Mouse (Mus musculus) MEL (cell line): Measurements from ENCODE around the gene Frmd4a. TPM values are rescaled to one million over a fixed set of nuclear protein-coding genes. Genes with fewer than 3 reads are reported as not detected.

Source experiments
- DNase-seq: peaks from one replicate; pipeline ENCODE4 v3.0.0; 2011; ENCODE audit warnings: low read depth, low spot score
- H3K27ac ChIP-seq: 2 replicates; pipeline ENCODE4 v1.5.1; 2012; ENCODE audit warnings: low read depth, mild to moderate bottlenecking, control low read depth, low read length, moderate library complexity; ENCODE audit not compliant: control insufficient read depth
- H3K27me3 ChIP-seq, 2 experiments: fragments of 150-350 bp in 1 of 2; sonication (generic) in 1 of 2; 2 replicates each; pipeline ENCODE4 v1.6.1; 2012; ENCODE audit warnings: low read length in 2 of 2, mild to moderate bottlenecking in 2 of 2, improper control_type of control experiment in 1 of 2, moderate library complexity in 1 of 2; ENCODE audit not compliant: insufficient read depth in 2 of 2, control insufficient read depth in 1 of 2
- H3K36me3 ChIP-seq, 2 experiments: 2 replicates each; pipeline ENCODE4 v1.6.1; 2012 to 2014; ENCODE audit warnings: low read length in 2 of 2, improper control_type of control experiment in 1 of 2, inconsistent platforms in 1 of 2, mild to moderate bottlenecking in 1 of 2; ENCODE audit not compliant: insufficient read depth in 2 of 2, control insufficient read depth in 1 of 2
- H3K4me1 ChIP-seq, 2 experiments: fragments of 150-350 bp in 1 of 2; sonication (generic) in 1 of 2; 2 replicates each; pipeline ENCODE4 v1.6.1; 2012; ENCODE audit warnings: low read length in 2 of 2, improper control_type of control experiment in 1 of 2, mild to moderate bottlenecking in 1 of 2; ENCODE audit not compliant: insufficient read depth in 2 of 2, control insufficient read depth in 1 of 2
- H3K4me3 ChIP-seq, 2 experiments: fragments of 150-350 bp in 1 of 2; sonication (generic) in 1 of 2; 2 replicates each; pipeline ENCODE4 v1.5.1; 2012; ENCODE audit warnings: low read depth in 2 of 2, low read length in 2 of 2, mild to moderate bottlenecking in 2 of 2, moderate library complexity in 2 of 2, control low read depth in 1 of 2, improper control_type of control experiment in 1 of 2; ENCODE audit not compliant: control insufficient read depth in 1 of 2, insufficient read depth in 1 of 2
- H3K79me2 ChIP-seq: 2 replicates; pipeline ENCODE4 v1.6.1; 2012; ENCODE audit warnings: mild to moderate bottlenecking, low read length, moderate library complexity; ENCODE audit not compliant: control insufficient read depth, poor library complexity, insufficient read depth
- H3K9ac ChIP-seq: 2 replicates; pipeline ENCODE4 v1.6.1; 2012; ENCODE audit warnings: low read depth, mild to moderate bottlenecking, control low read depth, low read length, moderate library complexity; ENCODE audit not compliant: control insufficient read depth, poor library complexity, severe bottlenecking
- H3K9me3 ChIP-seq: fragments of 150-350 bp; sonication (generic); replicated peaks from 2 replicates; pipeline ENCODE4 v1.6.1; 2012; ENCODE audit warnings: mild to moderate bottlenecking, low read length, improper control_type of control experiment, moderate library complexity; ENCODE audit not compliant: insufficient read depth
- CTCF ChIP-seq, 3 experiments: IDR thresholded peaks in 2 of 3; conservative IDR thresholded peaks in 1 of 3; 2 replicates each; pipeline ENCODE4 v1.5.1; 2011 to 2012; ENCODE audit warnings: low read length in 3 of 3, low read depth in 2 of 3, mild to moderate bottlenecking in 2 of 3, improper control_type of control experiment in 1 of 3, inconsistent platforms in 1 of 3, mixed read lengths in 1 of 3, moderate library complexity in 1 of 3; ENCODE audit not compliant: control insufficient read depth in 1 of 3, insufficient read depth in 1 of 3, poor library complexity in 1 of 3, severe bottlenecking in 1 of 3
- E2F4 ChIP-seq: IDR thresholded peaks from 2 replicates; pipeline ENCODE4 v1.6.1; 2011; ENCODE audit warnings: low read depth, low read length, improper control_type of control experiment, borderline replicate concordance
- EP300 ChIP-seq, 2 experiments: IDR thresholded peaks; 2 replicates each; pipeline ENCODE4 v1.6.1; 2011; ENCODE audit warnings: improper control_type of control experiment in 2 of 2, low read length in 2 of 2, low read depth in 1 of 2, mild to moderate bottlenecking in 1 of 2
- GATA1 ChIP-seq: IDR thresholded peaks from 2 replicates; pipeline ENCODE4 v1.6.1; 2011; ENCODE audit warnings: low read depth, low read length, improper control_type of control experiment
- JUND ChIP-seq: IDR thresholded peaks from 2 replicates; pipeline ENCODE4 v1.6.1; 2011; ENCODE audit warnings: low read depth, mild to moderate bottlenecking, improper control_type of control experiment, low read length
- MAFK ChIP-seq: IDR thresholded peaks from 2 replicates; pipeline ENCODE4 v1.6.1; 2011; ENCODE audit warnings: low read depth, mild to moderate bottlenecking, low read length, improper control_type of control experiment, borderline replicate concordance
- MAZ ChIP-seq: IDR thresholded peaks from 2 replicates; pipeline ENCODE4 v1.6.1; 2012; ENCODE audit warnings: low read depth, mild to moderate bottlenecking, inconsistent platforms, low read length, improper control_type of control experiment
- MEF2A ChIP-seq: IDR thresholded peaks from 2 replicates; pipeline ENCODE4 v1.6.1; 2014; ENCODE audit warnings: low read depth, mild to moderate bottlenecking, inconsistent platforms, low read length, improper control_type of control experiment; ENCODE audit not compliant: poor library complexity, insufficient replicate concordance, severe bottlenecking; ENCODE audit errors: extremely low read depth
- MYB ChIP-seq: IDR thresholded peaks from 2 replicates; pipeline ENCODE4 v1.6.1; 2011; ENCODE audit warnings: mild to moderate bottlenecking, low read depth, low read length, improper control_type of control experiment
- NELFE ChIP-seq: IDR thresholded peaks from 2 replicates; pipeline ENCODE4 v1.6.1; 2011; ENCODE audit warnings: low read depth, low read length, improper control_type of control experiment
- POLR2AphosphoS2 ChIP-seq: IDR thresholded peaks from 2 replicates; pipeline ENCODE4 v1.6.1; 2011; ENCODE audit warnings: low read length, improper control_type of control experiment
- RAD21 ChIP-seq: IDR thresholded peaks from 2 replicates; pipeline ENCODE4 v1.6.1; 2011; ENCODE audit warnings: mild to moderate bottlenecking, low read depth, low read length, improper control_type of control experiment
- SMC3 ChIP-seq: IDR thresholded peaks from 2 replicates; pipeline ENCODE4 v1.6.1; 2011; ENCODE audit warnings: low read depth, low read length, improper control_type of control experiment
- TAL1 ChIP-seq: IDR thresholded peaks from 2 replicates; pipeline ENCODE4 v1.6.1; 2012; ENCODE audit warnings: mild to moderate bottlenecking, inconsistent platforms, low read length, moderate library complexity, mixed read lengths
- TCF12 ChIP-seq: IDR thresholded peaks from 2 replicates; pipeline ENCODE4 v1.6.1; 2014; ENCODE audit warnings: low read depth, mild to moderate bottlenecking, inconsistent platforms, low read length, improper control_type of control experiment, moderate library complexity
- UBTF ChIP-seq: IDR thresholded peaks from 2 replicates; pipeline ENCODE4 v1.6.1; 2012; ENCODE audit warnings: low read depth, mild to moderate bottlenecking, inconsistent platforms, low read length, improper control_type of control experiment, moderate library complexity, borderline replicate concordance; ENCODE audit not compliant: insufficient read depth
- USF1 ChIP-seq: IDR thresholded peaks from 2 replicates; pipeline ENCODE4 v1.6.1; 2014; ENCODE audit warnings: low read depth, mild to moderate bottlenecking, inconsistent platforms, low read length, improper control_type of control experiment, moderate library complexity
- ZKSCAN1 ChIP-seq: IDR thresholded peaks from 2 replicates; pipeline ENCODE4 v1.6.1; 2012; ENCODE audit warnings: low read depth, mild to moderate bottlenecking, inconsistent platforms, low read length, improper control_type of control experiment, moderate library complexity
- ZNF384 ChIP-seq: IDR thresholded peaks from 2 replicates; pipeline ENCODE4 v1.6.1; 2012; ENCODE audit warnings: low read depth, mild to moderate bottlenecking, inconsistent platforms, low read length, improper control_type of control experiment
- polyA plus RNA-seq, 2 experiments: library from polyadenylated mRNA; stranded (reverse) in 1 of 2; unstranded in 1 of 2; fragments of >175 nt in 1 of 2; fragments of >200 nt in 1 of 2; gene quantifications; 2 replicates each; pipeline versions ENCODE4 v1.2.1 to v1.2.4; 2012; ENCODE audit warnings: low replicate concordance in 2 of 2, low read depth in 1 of 2; ENCODE audit not compliant: insufficient read length in 2 of 2, insufficient read depth in 1 of 2, missing spikeins in 1 of 2
- total RNA-seq: library from RNA; depleted of rRNA; stranded (reverse); fragments of 300-350 nt; gene quantifications from 2 replicates; pipeline ENCODE4 v1.2.3, GENCODE M21; 2012

The Frmd4a gene
- total and polyA plus RNA-seq, 3 experiments = 6.4 to 14.4 TPM; not detected in 1

DNA sequence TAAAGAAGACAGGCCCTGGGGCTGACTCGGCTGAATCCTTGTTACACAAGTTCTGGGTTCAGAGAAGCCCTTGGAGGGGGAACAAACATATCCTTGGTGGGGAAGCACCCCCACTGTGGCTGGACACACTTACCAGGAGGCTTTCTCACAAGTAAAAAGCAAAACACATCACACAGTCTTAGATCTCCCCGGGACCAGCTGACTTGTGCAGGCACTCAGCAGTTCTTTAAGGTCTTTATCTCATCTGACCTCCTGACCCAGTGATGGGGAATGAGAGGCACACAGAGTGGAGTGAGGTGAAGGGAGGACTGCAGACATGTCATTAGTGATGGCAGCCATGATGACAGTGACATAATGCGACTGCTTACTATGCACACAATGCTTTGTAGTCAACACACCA is 170.8 kb downstream of the Frmd4a start (continued):
- TF ChIP-seq SMC3 (no peak), MEF2A (no peak), GATA1 (no peak), RAD21 (no peak)

DNA sequence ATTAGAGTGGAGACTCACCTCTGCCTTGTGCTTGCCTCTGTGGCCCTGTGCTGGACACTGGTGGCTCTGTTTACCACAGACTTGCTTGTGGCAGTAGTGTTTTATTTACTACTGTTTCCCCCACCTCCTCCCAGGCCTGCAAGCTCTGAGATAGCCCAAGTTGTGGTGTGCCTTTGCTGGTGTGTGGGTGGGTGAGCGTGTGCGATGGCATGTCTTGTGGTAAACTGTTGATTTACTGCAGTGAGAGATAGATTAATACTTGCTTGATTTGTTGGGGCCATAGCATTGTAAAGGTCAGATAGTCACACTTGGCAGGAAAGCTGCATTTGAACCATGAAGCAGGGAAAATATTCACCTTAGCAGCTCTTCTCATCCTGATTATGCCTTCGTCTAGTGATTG is 172.8 kb downstream of the Frmd4a start:
- no peaks in the 10 kb centered on the region for H3K4me1 ChIP-seq
- no peaks in the 10 kb centered on the region for H3K9me3 ChIP-seq
- no peak overlapping the region for H3K27ac ChIP-seq
- no peak for TF ChIP-seq TCF12
- TF ChIP-seq MEF2A = no peak
- TF ChIP-seq GATA1 = no peak
- no peak for TF ChIP-seq EP300 (IDR thresholded peaks at IDR 0.05; ENCODE audit: low read depth in 1 of 2, low read length in 2 of 2)
- TF ChIP-seq USF1 = no peak
- no peak for TF ChIP-seq MAZ
- no peak for TF ChIP-seq NELFE
- no peak for TF ChIP-seq TAL1
- no peak for TF ChIP-seq E2F4
- no peak for TF ChIP-seq ZKSCAN1
- TF ChIP-seq UBTF = no peak
- TF ChIP-seq POLR2AphosphoS2 = no peak
- TF ChIP-seq MYB = no peak
- TF ChIP-seq CTCF (IDR thresholded peaks at IDR 0.05 in 2 of 3, conservative IDR thresholded peaks at IDR 0.05 in 1 of 3; ENCODE audit: control insufficient read depth in 1 of 3, insufficient read depth in 1 of 3, low read depth in 2 of 3, low read length in 3 of 3, poor library complexity in 1 of 3, severe bottlenecking in 1 of 3) = no peak
- no peaks in the 10 kb centered on the region for H3K36me3 ChIP-seq
- H3K9ac ChIP-seq = no peak overlapping the region
- H3K4me3 ChIP-seq = no peak overlapping the region
- H3K27me3 ChIP-seq = 0 out of 4 replicates have a peak, but pooled peaks cover 0 to 1% of the 10 kb centered on the region in 2 experiments
- no peaks in the 10 kb centered on the region for H3K79me2 ChIP-seq
- DNase-seq = no peak

DNA sequence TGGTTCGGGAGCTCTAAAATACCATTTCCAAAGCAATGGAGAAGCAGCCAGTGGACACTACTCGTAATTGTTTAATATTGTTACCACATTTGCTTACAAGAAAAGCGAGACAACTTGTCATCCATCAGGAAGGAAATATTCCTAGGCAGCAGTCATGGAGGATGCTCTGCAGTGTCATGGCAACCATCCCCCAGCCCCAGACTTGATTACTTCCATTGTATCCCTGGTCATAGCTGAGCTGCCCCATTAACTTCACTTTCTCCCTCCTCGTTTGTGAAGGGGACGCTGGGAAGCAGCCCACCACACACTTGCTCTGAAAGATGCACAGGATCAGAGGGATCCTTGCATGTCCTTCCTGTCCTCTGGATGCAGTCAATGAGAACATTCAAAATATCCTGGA is 173.5 kb downstream of the Frmd4a start:
- Histone ChIP-seq H3K9ac (no peak overlapping the region), H3K27ac (no peak overlapping the region), H3K4me3 (no peak overlapping the region), H3K4me1 (no peaks in the 10 kb centered on the region), H3K9me3 (no peaks in the 10 kb centered on the region), H3K36me3 (no peaks in the 10 kb centered on the region), H3K79me2 (no peaks in the 10 kb centered on the region), H3K27me3 (0 out of 4 replicates have a peak, but pooled peaks cover 0 to 1% of the 10 kb centered on the region in 2 experiments)
- TF ChIP-seq JUND = no peak
- no peak for TF ChIP-seq ZNF384
- TF ChIP-seq MAFK = no peak
- TF ChIP-seq EP300 (IDR thresholded peaks at IDR 0.05; ENCODE audit: low read depth in 1 of 2, low read length in 2 of 2) = no peak
- DNase-seq = no peak
